Mouse (Mus musculus): ENCODE measurements around the gene Tpsb2. TPM values are rescaled to one million over a fixed set of nuclear protein-coding genes. Genes with fewer than 3 reads are reported as not detected.

Gene Tpsb2
- polyA plus RNA-seq, 1 experiment from 2014 or later = 0.36 TPM

DNA sequence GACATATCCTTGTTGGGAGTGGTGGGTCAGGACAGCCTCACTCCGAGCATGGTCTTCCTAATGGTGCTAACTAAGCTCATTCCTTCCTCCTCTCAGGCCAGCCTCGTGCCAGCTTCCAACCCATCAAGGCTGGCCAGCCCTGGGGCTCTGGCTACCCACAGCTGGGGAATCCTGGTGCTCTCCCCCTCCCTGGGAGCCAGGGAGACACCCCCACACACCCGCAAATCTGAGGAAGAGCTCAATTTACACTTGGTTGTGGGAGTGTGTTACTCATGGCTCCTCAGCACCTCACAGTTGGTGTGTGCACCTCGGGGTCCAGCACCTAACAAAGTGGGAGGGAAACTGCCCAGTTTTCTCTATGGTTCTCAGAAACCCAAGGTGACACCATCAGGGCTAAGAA is 45.1 kb downstream of the Tpsb2 start:
- H3K4me2 ChIP-seq (replicated peaks) = no peak overlapping the region
- H3K27ac ChIP-seq = peak overlapping the region; percentile 75
- DNase-seq (ENCODE audit: low spot score) = no peak
- H3K4me1 ChIP-seq (replicated peaks; ENCODE audit: control insufficient read depth, insufficient read depth, low read length) = peaks cover 67% of the 10 kb centered on the region
- no peaks in the 10 kb centered on the region for H3K9me3 ChIP-seq (ENCODE audit: control insufficient read depth, low read length)
- ATAC-seq (ENCODE audit: low FRiP score) = no peak
- no peak overlapping the region for H3K4me3 ChIP-seq (replicated peaks; ENCODE audit: low read length)
- H3K36me3 ChIP-seq (replicated peaks; ENCODE audit: control insufficient read depth, insufficient read depth) = no peaks in the 10 kb centered on the region
- WGBS = 71% methylated on average over 4 of the region's 4 CpGs
- no peaks in the 10 kb centered on the region for H3K27me3 ChIP-seq (ENCODE audit: control insufficient read depth, insufficient read depth, low read length)
- H3K9ac ChIP-seq = peak overlapping the region; percentile 4; the same call in 1 of the 2 replicates

DNA sequence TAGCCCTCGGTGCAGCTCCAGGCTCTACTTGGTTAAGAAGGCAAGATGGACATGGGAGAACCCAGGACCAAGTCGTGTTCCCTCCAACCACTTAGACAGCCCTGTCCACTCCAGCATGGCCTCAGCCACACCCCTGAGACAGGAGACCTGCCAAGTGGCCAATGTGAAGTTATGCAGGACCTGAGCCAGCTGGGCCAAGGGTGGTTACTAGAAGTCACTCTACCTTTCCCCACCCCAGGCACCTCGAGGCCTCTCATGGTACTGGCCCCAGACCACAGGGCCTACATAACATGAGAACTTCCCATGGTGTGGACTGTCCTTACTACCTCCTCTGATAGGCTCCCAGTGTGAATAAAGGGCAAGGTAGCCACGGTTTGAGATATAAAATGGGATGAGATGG is 48.1 kb downstream of the Tpsb2 start:
- H3K9me3 ChIP-seq (ENCODE audit: control insufficient read depth, low read length) = no peaks in the 10 kb centered on the region
- no peak overlapping the region for H3K9ac ChIP-seq
- DNase-seq (ENCODE audit: low spot score) (no peak), ATAC-seq (ENCODE audit: low FRiP score) (no peak)
- peaks cover 71% of the 10 kb centered on the region for H3K4me1 ChIP-seq (replicated peaks; ENCODE audit: control insufficient read depth, insufficient read depth, low read length)
- no peaks in the 10 kb centered on the region for H3K36me3 ChIP-seq (replicated peaks; ENCODE audit: control insufficient read depth, insufficient read depth)
- H3K27ac ChIP-seq = no peak overlapping the region
- H3K27me3 ChIP-seq (ENCODE audit: control insufficient read depth, insufficient read depth, low read length) = no peaks in the 10 kb centered on the region
- WGBS = 73% methylated on average over 4 of the region's 4 CpGs
- no peak overlapping the region for H3K4me3 ChIP-seq (replicated peaks; ENCODE audit: low read length)
- no peak overlapping the region for H3K4me2 ChIP-seq (replicated peaks)

DNA sequence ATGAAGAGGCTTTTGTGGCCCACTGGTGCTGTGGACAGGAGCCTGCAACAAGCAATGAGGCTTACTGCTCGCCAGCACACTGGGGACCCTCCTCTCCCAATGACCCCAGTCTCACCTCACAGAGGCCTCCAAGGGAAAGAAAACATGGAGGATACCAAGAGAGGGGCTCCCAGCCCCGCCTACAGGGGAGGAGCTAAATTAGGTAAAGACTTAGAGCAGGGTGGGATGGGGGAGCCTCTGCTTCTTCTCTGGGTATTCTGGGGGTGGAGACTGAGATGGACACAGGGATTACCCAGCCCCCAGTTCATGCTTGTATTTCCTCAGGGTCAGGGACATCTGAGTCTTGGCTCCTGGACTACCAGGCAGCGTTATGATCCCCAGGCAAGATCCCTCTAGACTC is 48.8 kb downstream of the Tpsb2 start:
- Histone ChIP-seq H3K4me3 (replicated peaks; ENCODE audit: low read length) (no peak overlapping the region), H3K27me3 (ENCODE audit: control insufficient read depth, insufficient read depth, low read length) (no peaks in the 10 kb centered on the region), H3K9me3 (ENCODE audit: control insufficient read depth, low read length) (no peaks in the 10 kb centered on the region), H3K36me3 (replicated peaks; ENCODE audit: control insufficient read depth, insufficient read depth) (no peaks in the 10 kb centered on the region), H3K27ac (no peak overlapping the region), H3K4me2 (replicated peaks) (no peak overlapping the region), H3K4me1 (replicated peaks; ENCODE audit: control insufficient read depth, insufficient read depth, low read length) (peaks cover 71% of the 10 kb centered on the region), H3K9ac (no peak overlapping the region)
- DNase-seq (ENCODE audit: low spot score) (no peak), ATAC-seq (ENCODE audit: low FRiP score) (no peak)
- WGBS = 37% methylated on average over 3 of the region's 3 CpGs

GRCm38 (mm10) chr17:25415421-25415913 is 49.4 kb downstream of the Tpsb2 start:
- Histone ChIP-seq H3K4me1 (replicated peaks; ENCODE audit: control insufficient read depth, insufficient read depth, low read length) (peaks cover 66% of the 10 kb centered on the region), H3K27me3 (ENCODE audit: control insufficient read depth, insufficient read depth, low read length) (no peaks in the 10 kb centered on the region), H3K36me3 (replicated peaks; ENCODE audit: control insufficient read depth, insufficient read depth) (no peaks in the 10 kb centered on the region), H3K27ac (0 out of 2 replicates have a peak overlapping the region, but pooled peaks have one; percentile 44), H3K4me2 (replicated peaks) (0 out of 2 replicates have a peak overlapping the region, but pooled peaks have one; percentile 8), H3K9ac (no peak overlapping the region; the same call in 1 of the 2 replicates), H3K9me3 (ENCODE audit: control insufficient read depth, low read length) (no peaks in the 10 kb centered on the region), H3K4me3 (replicated peaks; ENCODE audit: low read length) (no peak overlapping the region)
- DNase-seq (ENCODE audit: low spot score) = no peak
- WGBS = 2% methylated on average over 6 of the region's 6 CpGs
- peak; percentile 19; the same call in 1 of the 2 replicates for ATAC-seq (ENCODE audit: low FRiP score)

GRCm38 (mm10) chr17:25416219-25416618 is 50.1 kb downstream of the Tpsb2 start:
- Histone ChIP-seq H3K4me1 (replicated peaks; ENCODE audit: control insufficient read depth, insufficient read depth, low read length) (peaks cover 59% of the 10 kb centered on the region), H3K4me2 (replicated peaks) (no peak overlapping the region), H3K27ac (no peak overlapping the region), H3K36me3 (replicated peaks; ENCODE audit: control insufficient read depth, insufficient read depth) (no peaks in the 10 kb centered on the region; the same call in 1 of the 2 replicates), H3K9ac (no peak overlapping the region; the same call in 1 of the 2 replicates), H3K9me3 (ENCODE audit: control insufficient read depth, low read length) (no peaks in the 10 kb centered on the region), H3K27me3 (ENCODE audit: control insufficient read depth, insufficient read depth, low read length) (no peaks in the 10 kb centered on the region), H3K4me3 (replicated peaks; ENCODE audit: low read length) (no peak overlapping the region)
- WGBS = 9% methylated on average over 3 of the region's 3 CpGs
- ATAC-seq (ENCODE audit: low FRiP score) (0 out of 2 replicates have a peak, but pooled peaks have one; percentile 16), DNase-seq (ENCODE audit: low spot score) (no peak)

DNA sequence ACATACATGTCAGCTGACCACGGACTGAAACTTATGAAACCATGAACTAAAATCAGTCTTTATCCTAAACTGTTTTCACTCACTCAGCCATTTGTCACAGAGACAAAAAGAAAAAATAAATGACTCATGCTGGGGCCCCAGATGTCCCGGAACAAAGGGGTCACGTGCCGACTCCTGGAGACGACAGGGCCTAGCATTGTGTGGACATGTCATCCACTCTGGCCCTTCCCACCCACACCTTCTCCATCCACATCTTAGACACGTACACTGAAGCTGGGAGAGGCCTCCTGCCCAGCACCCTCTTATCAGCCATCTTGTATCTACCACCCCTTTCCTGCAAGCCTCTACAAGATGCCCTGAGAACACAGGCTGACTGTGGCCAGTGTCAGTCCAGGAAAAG is 51.9 kb downstream of the Tpsb2 start:
- WGBS = 44% methylated on average over 6 of the region's 6 CpGs
- peaks cover 55% of the 10 kb centered on the region for H3K4me1 ChIP-seq (replicated peaks; ENCODE audit: control insufficient read depth, insufficient read depth, low read length)

More for the DNA sequence above, 51.9 kb downstream of the Tpsb2 start:
- Histone ChIP-seq H3K9me3 (ENCODE audit: control insufficient read depth, low read length) (no peaks in the 10 kb centered on the region), H3K27ac (no peak overlapping the region), H3K4me3 (replicated peaks; ENCODE audit: low read length) (no peak overlapping the region), H3K36me3 (replicated peaks; ENCODE audit: control insufficient read depth, insufficient read depth) (no peaks in the 10 kb centered on the region; the same call in 1 of the 2 replicates), H3K4me2 (replicated peaks) (no peak overlapping the region), H3K27me3 (ENCODE audit: control insufficient read depth, insufficient read depth, low read length) (no peaks in the 10 kb centered on the region), H3K9ac (no peak overlapping the region)
- no peak for DNase-seq (ENCODE audit: low spot score)
- ATAC-seq (ENCODE audit: low FRiP score) = no peak

Other genes starting within 250 kb of the Tpsb2 start
- not detected in 2 replicates for gene Ptx4, start 245.5 kb upstream of the Tpsb2 start, polyA plus RNA-seq (2014; fragmentation: Nextera tagmentation; extraction: Ambion mirVana)
- gene Clcn7, start 232.9 kb upstream of the Tpsb2 start, polyA plus RNA-seq (2014; fragmentation: Nextera tagmentation; extraction: Ambion mirVana) = 28.1 and 29.4 TPM in 2 replicates
- not detected in 2 replicates for gene Ccdc154, start 203.8 kb upstream of the Tpsb2 start, polyA plus RNA-seq (2014; fragmentation: Nextera tagmentation; extraction: Ambion mirVana)
- gene Gm38655, start 190.8 kb upstream of the Tpsb2 start, polyA plus RNA-seq (2014; fragmentation: Nextera tagmentation; extraction: Ambion mirVana) = not detected in 2 replicates
- gene BC003965, start 181.8 kb upstream of the Tpsb2 start, polyA plus RNA-seq (2014; fragmentation: Nextera tagmentation; extraction: Ambion mirVana) = 30.3 and 31.5 TPM in 2 replicates
- 9.4 and 9.9 TPM in 2 replicates for gene Unkl, start 177.9 kb upstream of the Tpsb2 start, polyA plus RNA-seq (2014; fragmentation: Nextera tagmentation; extraction: Ambion mirVana)
- 90.5 and 91.1 TPM in 2 replicates for gene Gnptg, start 126.2 kb upstream of the Tpsb2 start, polyA plus RNA-seq (2014; fragmentation: Nextera tagmentation; extraction: Ambion mirVana)
- 52.1 and 53.4 TPM in 2 replicates for gene Tsr3, start 126.1 kb upstream of the Tpsb2 start, polyA plus RNA-seq (2014; fragmentation: Nextera tagmentation; extraction: Ambion mirVana)
- gene Baiap3, start 109.9 kb upstream of the Tpsb2 start, polyA plus RNA-seq (2014; fragmentation: Nextera tagmentation; extraction: Ambion mirVana) = 10.8 and 15.9 TPM in 2 replicates
- 430 and 441 TPM in 2 replicates for gene Ube2i, start 91.7 kb upstream of the Tpsb2 start, polyA plus RNA-seq (2014; fragmentation: Nextera tagmentation; extraction: Ambion mirVana)
- gene Prss34, start 67.9 kb upstream of the Tpsb2 start, polyA plus RNA-seq (2014; fragmentation: Nextera tagmentation; extraction: Ambion mirVana) = not detected in 2 replicates
- not detected in 2 replicates for gene Prss28, start 57.7 kb upstream of the Tpsb2 start, polyA plus RNA-seq (2014; fragmentation: Nextera tagmentation; extraction: Ambion mirVana)
- gene Prss29, start 47.7 kb upstream of the Tpsb2 start, polyA plus RNA-seq (2014; fragmentation: Nextera tagmentation; extraction: Ambion mirVana) = not detected in 2 replicates
- not detected in 2 replicates for gene Tpsab1, start 20.7 kb upstream of the Tpsb2 start, polyA plus RNA-seq (2014; fragmentation: Nextera tagmentation; extraction: Ambion mirVana)
- 1.2 TPM in 1 of 2 replicates, not detected in the other for gene Tpsg1, start 3.0 kb downstream of the Tpsb2 start, polyA plus RNA-seq (2014; fragmentation: Nextera tagmentation; extraction: Ambion mirVana)
- gene Cacna1h, start 67.5 kb downstream of the Tpsb2 start, polyA plus RNA-seq (2014; fragmentation: Nextera tagmentation; extraction: Ambion mirVana) = 10.6 and 14.1 TPM in 2 replicates
- gene Tekt4, start 88.3 kb downstream of the Tpsb2 start, polyA plus RNA-seq (2014; fragmentation: Nextera tagmentation; extraction: Ambion mirVana) = 1.2 and 2.4 TPM in 2 replicates
- 0.47 and 0.76 TPM in 2 replicates for gene Sstr5, start 131.0 kb downstream of the Tpsb2 start, polyA plus RNA-seq (2014; fragmentation: Nextera tagmentation; extraction: Ambion mirVana)
- 18.5 and 20.1 TPM in 2 replicates for gene Sox8, start 204.4 kb downstream of the Tpsb2 start, polyA plus RNA-seq (2014; fragmentation: Nextera tagmentation; extraction: Ambion mirVana)
- gene Lmf1, start 212.8 kb downstream of the Tpsb2 start, polyA plus RNA-seq (2014; fragmentation: Nextera tagmentation; extraction: Ambion mirVana) = 22.4 and 24.9 TPM in 2 replicates